Mouse (Mus musculus) limb, embryonic 13.5 days (tissue): ENCODE data around the gene Lrrc34. TPM values are rescaled to one million over a fixed set of nuclear protein-coding genes. Genes with fewer than 3 reads are reported as not detected.

Experiments used
- ATAC-seq: fragments of 200-750 bp; cut with Nextera tagmentation; 2 replicates; pipeline ENCODE4 v1.8.0; 2017; ENCODE audit warnings: low read depth, moderate number of reproducible peaks, moderate TSS enrichment; ENCODE audit not compliant: low FRiP score
- H3K27ac ChIP-seq: fragments of 300-500 bp; sonication (generic); 2 replicates; pipeline ENCODE4 v1.5.1; 2015; ENCODE audit warnings: inconsistent platforms, mild to moderate bottlenecking, moderate library complexity
- H3K27me3 ChIP-seq: fragments of 300-500 bp; sonication (generic); 2 replicates; pipeline ENCODE4 v1.6.1; 2015; ENCODE audit warnings: mild to moderate bottlenecking, inconsistent platforms
- H3K36me3 ChIP-seq: fragments of 300-500 bp; sonication (generic); 2 replicates; pipeline ENCODE4 v1.6.1; 2015; ENCODE audit warnings: inconsistent platforms, mild to moderate bottlenecking, moderate library complexity
- H3K4me1 ChIP-seq: fragments of 300-500 bp; sonication (generic); 2 replicates; pipeline ENCODE4 v1.6.1; 2015; ENCODE audit warnings: inconsistent platforms
- H3K4me2 ChIP-seq: fragments of 300-500 bp; sonication (generic); replicated peaks from 2 replicates; pipeline ENCODE4 v1.6.1; 2015; ENCODE audit warnings: inconsistent platforms, mild to moderate bottlenecking, moderate library complexity
- H3K4me3 ChIP-seq: fragments of 300-500 bp; sonication (generic); 2 replicates; pipeline ENCODE4 v1.5.1; 2015; ENCODE audit warnings: moderate library complexity, mild to moderate bottlenecking, inconsistent platforms
- H3K9ac ChIP-seq: fragments of 300-500 bp; sonication (generic); 2 replicates; pipeline ENCODE4 v1.6.1; 2015; ENCODE audit warnings: mild to moderate bottlenecking, inconsistent platforms
- H3K9me3 ChIP-seq: fragments of 300-500 bp; sonication (generic); 2 replicates; pipeline ENCODE4 v1.6.1; 2016; ENCODE audit warnings: inconsistent platforms
- WGBS: fragments of 180-500 bp; shearing (Covaris S2); methylation state at CpG from one replicate; pipeline ENCODE4 v1.1.7; 2015; 5-methylcytosine and 5-hydroxymethylcytosine counted together
- polyA plus RNA-seq: library from polyadenylated mRNA; unstranded; fragments of >200 nt; fragmentation: Nextera tagmentation; extraction: Ambion mirVana; gene quantifications from 2 replicates; pipeline ENCODE4 v1.2.1, GENCODE M21; 2015

Gene Lrrc34
- polyA plus RNA-seq, result 1.3 and 1.7 TPM in 2 replicates

GRCm38 (mm10) chr3:30647440-30648090, at the start of gene Lrrc34:
Gene Lrrc34 (minus strand): TSS chr3:30647869.
- peak within 1 kb of the TSS; percentile 74 for H3K4me2 ChIP-seq
- ATAC-seq, result peak; percentile 92
- no peaks in the 10 kb centered on the region for H3K36me3 ChIP-seq
- WGBS, result 2% methylated on average over 25 of the region's 25 CpGs
- peak within 1 kb of the TSS; percentile 65 for H3K9ac ChIP-seq
- H3K4me1 ChIP-seq, result 0 out of 2 replicates have a peak, but pooled peaks cover 10% of the 10 kb centered on the region
- peaks cover 42% of the 10 kb centered on the region for H3K27me3 ChIP-seq
- H3K27ac ChIP-seq, result no peak within 1 kb of the TSS
- no peaks in the 10 kb centered on the region for H3K9me3 ChIP-seq
- peak within 1 kb of the TSS; percentile 40 for H3K4me3 ChIP-seq

GRCm38 (mm10) chr3:30696346-30696745, 48.7 kb upstream of the Lrrc34 start:
- no peak overlapping the region for H3K4me2 ChIP-seq
- ATAC-seq, result no peak
- no peaks in the 10 kb centered on the region for H3K9me3 ChIP-seq
- no peak overlapping the region for H3K9ac ChIP-seq
- WGBS, result 8% methylated on average over 2 of the region's 2 CpGs
- H3K4me3 ChIP-seq, result no peak overlapping the region
- no peak overlapping the region for H3K27ac ChIP-seq
- H3K36me3 ChIP-seq, result no peaks in the 10 kb centered on the region
- peaks cover 5% of the 10 kb centered on the region; the same call in 1 of the 2 replicates for H3K4me1 ChIP-seq
- no peaks in the 10 kb centered on the region for H3K27me3 ChIP-seq

DNA sequence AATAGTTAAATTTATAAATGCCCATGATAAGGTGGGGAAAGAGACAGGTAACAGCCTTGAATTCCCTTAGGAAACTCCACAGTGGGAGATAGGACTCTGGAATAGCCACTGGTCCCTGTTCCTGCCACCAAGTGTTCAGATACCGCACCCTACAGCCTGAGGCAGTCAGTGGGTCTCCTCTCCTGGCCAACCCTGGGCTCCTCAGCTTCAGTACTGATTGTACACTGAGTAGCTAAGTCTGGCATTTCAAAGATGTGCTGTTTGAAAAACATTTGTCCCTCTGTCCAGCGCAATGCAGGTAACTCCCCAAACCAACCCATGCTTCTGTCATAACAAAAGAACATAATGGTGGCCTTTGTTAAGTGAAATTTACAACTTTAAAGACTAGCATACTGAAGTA, 48.0 kb upstream of the Lrrc34 start:
- 90% methylated on average over 2 of the region's 2 CpGs for WGBS
- no peak overlapping the region for H3K9ac ChIP-seq
- no peak for ATAC-seq
- H3K4me3 ChIP-seq, result no peak overlapping the region
- H3K36me3 ChIP-seq, result no peaks in the 10 kb centered on the region
- no peak overlapping the region for H3K4me2 ChIP-seq
- no peaks in the 10 kb centered on the region for H3K9me3 ChIP-seq
- no peaks in the 10 kb centered on the region for H3K27me3 ChIP-seq
- peaks cover 5% of the 10 kb centered on the region; the same call in 1 of the 2 replicates for H3K4me1 ChIP-seq
- H3K27ac ChIP-seq, result no peak overlapping the region

DNA sequence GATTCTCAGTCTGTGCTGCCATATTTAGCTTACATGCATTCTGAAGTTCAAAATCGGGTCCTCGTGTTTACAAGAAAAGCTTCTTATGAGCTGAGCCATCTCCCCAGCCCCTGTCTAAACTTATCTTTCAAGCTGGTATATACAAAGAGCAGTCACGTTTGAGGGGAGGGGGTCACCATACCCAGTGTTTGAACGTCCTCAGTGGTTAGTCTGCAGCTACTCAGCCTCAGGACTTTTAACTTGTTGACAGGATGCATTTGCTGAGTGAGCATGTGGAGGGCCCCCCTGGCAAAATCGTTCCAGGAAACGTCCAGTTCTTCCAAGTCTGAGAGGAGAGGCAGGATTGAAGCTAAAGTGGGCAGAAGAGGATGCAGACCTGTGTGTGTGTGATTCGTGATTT, 43.3 kb upstream of the Lrrc34 start:
- no peaks in the 10 kb centered on the region for H3K9me3 ChIP-seq
- H3K9ac ChIP-seq, result no peak overlapping the region
- no peaks in the 10 kb centered on the region for H3K36me3 ChIP-seq
- no peaks in the 10 kb centered on the region for H3K27me3 ChIP-seq
- WGBS, result 61% methylated on average over 7 of the region's 7 CpGs
- no peak for ATAC-seq
- no peak overlapping the region for H3K4me2 ChIP-seq
- peaks cover 5% of the 10 kb centered on the region; the same call in 1 of the 2 replicates for H3K4me1 ChIP-seq
- no peak overlapping the region for H3K4me3 ChIP-seq
- H3K27ac ChIP-seq, result no peak overlapping the region

GRCm38 (mm10) chr3:30687216-30687615, 39.5 kb upstream of the Lrrc34 start:
- Histone ChIP-seq H3K9ac (no peak overlapping the region), H3K27ac (no peak overlapping the region), H3K4me3 (no peak overlapping the region), H3K4me2 (no peak overlapping the region), H3K4me1 (peaks cover 2% of the 10 kb centered on the region; the same call in 1 of the 2 replicates), H3K9me3 (no peaks in the 10 kb centered on the region), H3K27me3 (no peaks in the 10 kb centered on the region), H3K36me3 (no peaks in the 10 kb centered on the region)
- ATAC-seq, result no peak
- WGBS, result 70% methylated on average over 3 of the region's 3 CpGs

DNA sequence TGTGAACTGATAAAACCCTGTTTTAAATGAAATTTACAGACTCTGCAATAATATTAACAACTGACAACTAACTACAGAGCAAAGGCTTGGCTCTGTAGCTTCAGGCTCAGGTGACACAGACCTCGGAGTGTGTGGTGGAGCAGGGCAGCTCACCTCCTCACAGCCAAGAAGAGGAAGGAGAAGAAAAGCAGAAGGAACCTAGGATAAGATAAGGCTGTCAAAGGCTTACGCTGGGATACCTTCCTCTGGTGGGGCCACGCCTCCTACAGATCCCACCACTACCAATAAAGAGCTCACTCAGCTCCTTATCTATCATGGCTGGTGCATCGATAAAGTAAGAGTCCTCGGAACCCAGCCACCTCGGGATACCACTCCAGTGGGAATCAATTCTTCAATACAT, 35.5 kb upstream of the Lrrc34 start:
- Histone ChIP-seq H3K36me3 (no peaks in the 10 kb centered on the region), H3K27ac (no peak overlapping the region), H3K27me3 (no peaks in the 10 kb centered on the region), H3K9me3 (no peaks in the 10 kb centered on the region), H3K4me1 (no peaks in the 10 kb centered on the region), H3K4me3 (no peak overlapping the region), H3K9ac (no peak overlapping the region), H3K4me2 (no peak overlapping the region)
- WGBS, result 83% methylated on average over 6 of the region's 6 CpGs
- ATAC-seq, result no peak

- H3K27ac ChIP-seq, result no peak overlapping the region
- no peak for ATAC-seq
- H3K36me3 ChIP-seq, result no peaks in the 10 kb centered on the region
- WGBS, result 87% methylated on average over 9 of the region's 9 CpGs
- no peak overlapping the region for H3K9ac ChIP-seq
- H3K27me3 ChIP-seq, result no peaks in the 10 kb centered on the region
- no peak overlapping the region for H3K4me3 ChIP-seq
- no peak overlapping the region for H3K4me2 ChIP-seq
- H3K9me3 ChIP-seq, result no peaks in the 10 kb centered on the region
- no peaks in the 10 kb centered on the region for H3K4me1 ChIP-seq
These were observed 10.8 kb upstream of the Lrrc34 start for GRCm38 (mm10) chr3:30658486-30658885.

GRCm38 (mm10) chr3:30655937-30656336, 8.3 kb upstream of the Lrrc34 start:
- Histone ChIP-seq H3K4me3 (no peak overlapping the region), H3K9ac (no peak overlapping the region), H3K36me3 (no peaks in the 10 kb centered on the region), H3K4me2 (no peak overlapping the region), H3K4me1 (no peaks in the 10 kb centered on the region), H3K27ac (no peak overlapping the region), H3K9me3 (no peaks in the 10 kb centered on the region), H3K27me3 (peaks cover 12% of the 10 kb centered on the region)
- WGBS, result 85% methylated on average over 5 of the region's 5 CpGs
- ATAC-seq, result no peak

GRCm38 (mm10) chr3:30650062-30650841, 2.6 kb upstream of the Lrrc34 start:
- H3K4me1 ChIP-seq, result 0 out of 2 replicates have a peak, but pooled peaks cover 10% of the 10 kb centered on the region
- H3K36me3 ChIP-seq, result no peaks in the 10 kb centered on the region
- H3K9me3 ChIP-seq, result no peaks in the 10 kb centered on the region
- H3K27me3 ChIP-seq, result peaks cover 42% of the 10 kb centered on the region
- peak overlapping the region; percentile 57 for H3K9ac ChIP-seq
- peak overlapping the region; percentile 44 for H3K4me3 ChIP-seq
- WGBS, result under 1% methylated on average over 41 of the region's 41 CpGs
- no peak overlapping the region for H3K27ac ChIP-seq
- H3K4me2 ChIP-seq, result peak overlapping the region; percentile 75
- no peak for ATAC-seq

DNA sequence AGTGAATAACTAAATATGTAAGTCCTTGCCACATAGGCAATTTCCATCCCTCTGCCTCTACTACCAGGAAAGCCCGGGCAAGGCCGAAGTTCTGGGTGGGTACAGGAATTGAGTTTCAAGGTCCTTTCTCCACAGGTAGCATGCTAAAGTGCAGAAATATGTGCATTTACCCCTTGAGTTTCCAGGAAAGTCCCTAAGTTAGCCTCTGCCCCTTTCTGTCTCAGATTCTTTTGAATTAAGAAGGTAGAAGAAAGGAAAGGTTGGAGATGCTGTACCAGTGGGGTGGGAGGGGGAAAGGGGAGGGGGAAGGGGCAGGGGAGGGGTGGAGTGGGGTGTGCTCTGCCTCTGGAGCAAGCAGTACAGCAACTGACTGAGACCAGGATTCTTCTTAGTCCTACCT, 797 bp upstream of the Lrrc34 start:
- H3K9me3 ChIP-seq, result no peaks in the 10 kb centered on the region
- no peak overlapping the region for H3K9ac ChIP-seq
- H3K27ac ChIP-seq, result no peak overlapping the region
- ATAC-seq, result no peak
- 0 out of 2 replicates have a peak, but pooled peaks cover 10% of the 10 kb centered on the region for H3K4me1 ChIP-seq
- no peaks in the 10 kb centered on the region for H3K36me3 ChIP-seq
- H3K4me3 ChIP-seq, result no peak overlapping the region
- H3K27me3 ChIP-seq, result peaks cover 42% of the 10 kb centered on the region
- no peak overlapping the region for H3K4me2 ChIP-seq
- WGBS, result 96% methylated on average over 2 of the region's 2 CpGs

DNA sequence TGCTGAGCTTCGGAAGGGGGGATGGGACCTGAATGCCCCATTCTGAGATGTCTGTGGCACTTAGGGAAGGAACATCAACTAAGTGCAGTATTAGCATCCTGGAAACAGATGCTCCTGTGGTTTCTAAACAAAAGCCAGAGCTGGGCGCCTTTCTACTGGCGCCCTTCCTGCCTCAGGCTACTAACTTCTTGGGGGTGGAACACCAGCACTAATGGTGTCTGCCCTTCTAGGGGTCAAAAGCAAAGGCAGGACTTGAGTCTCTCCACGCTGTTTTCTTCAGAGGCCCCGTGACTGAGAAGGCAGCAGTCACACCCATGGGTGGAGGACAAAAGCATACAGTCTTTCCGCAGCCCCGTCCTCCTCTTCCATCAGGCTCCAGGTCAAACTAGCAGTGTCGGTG, 908 bp downstream of the Lrrc34 start:
- H3K9me3 ChIP-seq, result no peaks in the 10 kb centered on the region
- 47% methylated on average over 8 of the region's 8 CpGs for WGBS
- H3K4me1 ChIP-seq, result 0 out of 2 replicates have a peak, but pooled peaks cover 10% of the 10 kb centered on the region
- H3K27me3 ChIP-seq, result peaks cover 38% of the 10 kb centered on the region
- no peak for ATAC-seq
- no peaks in the 10 kb centered on the region for H3K36me3 ChIP-seq
- H3K27ac ChIP-seq, result no peak overlapping the region
- H3K4me2 ChIP-seq, result peak overlapping the region; percentile 74; the same call in 1 of the 2 replicates
- H3K9ac ChIP-seq, result no peak overlapping the region
- no peak overlapping the region for H3K4me3 ChIP-seq

DNA sequence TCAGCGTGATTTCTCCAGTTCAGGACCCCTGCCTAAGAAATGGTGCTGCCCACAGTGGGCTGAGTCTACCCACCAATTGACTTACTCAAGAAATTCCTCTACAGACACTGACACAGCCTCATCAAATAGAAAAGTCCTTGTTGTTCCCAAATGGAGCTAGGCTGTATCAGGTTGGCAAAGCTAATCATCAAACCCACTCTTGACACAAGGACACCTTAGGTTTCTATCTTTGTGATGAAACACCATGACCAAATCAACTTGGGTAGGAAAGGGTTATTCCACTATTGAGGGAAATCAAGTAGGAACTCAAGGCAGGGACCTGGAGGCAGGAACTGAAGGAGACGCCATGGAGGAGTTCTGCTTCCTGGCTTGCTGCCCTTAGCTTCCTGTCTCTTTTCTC, 3.5 kb downstream of the Lrrc34 start, which contains the start of gene Lrriq4:
Lrriq4 (plus strand) TSS at position 301 of the 400 bp plus-strand sequence.
- no peak within 1 kb of the TSS for H3K4me3 ChIP-seq
- H3K9me3 ChIP-seq, result no peaks in the 10 kb centered on the region
- H3K27me3 ChIP-seq, result peaks cover 13% of the 10 kb centered on the region
- H3K4me2 ChIP-seq, result no peak within 1 kb of the TSS
- ATAC-seq, result no peak
- 0 out of 2 replicates have a peak, but pooled peaks cover 6% of the 10 kb centered on the region for H3K4me1 ChIP-seq
- H3K27ac ChIP-seq, result no peak within 1 kb of the TSS
- no peaks in the 10 kb centered on the region for H3K36me3 ChIP-seq
- no peak within 1 kb of the TSS for H3K9ac ChIP-seq
- WGBS, result 63% methylated on average over 2 of the region's 2 CpGs
